Mouse (Mus musculus): ENCODE results near the gene Pms1. TPM values are rescaled to one million over a fixed set of nuclear protein-coding genes. Genes with fewer than 3 reads are reported as not detected.

Pms1 gene
- polyA plus RNA-seq, 1 experiment from 2014 or later = 25.9 TPM

DNA sequence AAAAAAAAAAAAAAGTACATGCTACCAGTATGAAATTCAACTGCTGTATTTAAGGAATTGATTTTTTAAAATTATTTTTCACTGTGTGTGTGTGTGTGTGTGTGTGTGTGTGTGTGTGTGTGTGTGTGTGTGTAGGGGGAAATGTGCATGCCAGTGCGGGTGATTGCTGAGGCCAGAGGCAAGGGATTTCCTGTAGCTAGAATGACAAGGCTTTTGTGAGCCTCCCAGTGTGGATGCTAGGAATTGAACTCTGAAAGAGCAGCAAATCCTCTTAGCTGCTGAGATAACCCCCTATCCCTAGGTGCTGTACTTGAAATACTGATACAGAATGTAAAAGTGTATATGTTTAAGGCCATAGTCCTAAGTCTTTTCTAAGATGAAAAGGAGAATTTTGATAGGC, 70.8 kb downstream of the Pms1 start:
- Histone ChIP-seq H3K4me3 (ENCODE audit: low read depth, low read length) (no peak overlapping the region), H3K4me2 (ENCODE audit: low read depth, low read length) (no peak overlapping the region), H3K27ac (replicated peaks; ENCODE audit: low read depth, low read length) (no peak overlapping the region), H3K27me3 (ENCODE audit: control insufficient read depth, insufficient read depth, low read length) (no peaks in the 10 kb centered on the region), H3K9ac (replicated peaks; ENCODE audit: low read length) (no peak overlapping the region), H3K36me3 (replicated peaks; ENCODE audit: control insufficient read depth, insufficient read depth, low read depth, low read length) (no peaks in the 10 kb centered on the region), H3K4me1 (ENCODE audit: control insufficient read depth, insufficient read depth, low read length) (no peaks in the 10 kb centered on the region), H3K9me3 (replicated peaks; ENCODE audit: control insufficient read depth, low read length) (no peaks in the 10 kb centered on the region; the same call in 1 of the 2 replicates)
- WGBS = 11% methylated on average over 1 of the region's 1 CpGs
- no peak for DNase-seq (ENCODE audit: low spot score)
- ATAC-seq (replicated peaks; ENCODE audit: insufficient number of reproducible peaks, low FRiP score, low TSS enrichment, low read depth) = no peak

DNA sequence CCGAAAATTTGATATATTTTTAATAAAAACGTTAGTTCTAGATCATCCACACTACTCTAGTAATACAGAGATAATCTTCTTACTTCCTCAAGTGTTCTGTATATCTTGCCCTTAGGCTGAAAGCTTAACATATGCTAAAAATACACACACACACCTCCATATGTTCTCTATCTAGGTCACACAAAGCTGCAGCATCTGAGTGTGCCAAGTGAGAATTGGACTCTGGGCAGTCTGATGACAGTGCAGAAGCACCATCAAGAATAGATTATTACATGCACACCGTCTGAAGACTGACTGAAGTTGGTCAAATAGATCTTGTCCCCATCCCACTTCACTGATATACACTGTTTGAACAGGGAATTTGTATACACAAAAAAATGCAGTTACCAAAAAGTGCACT, 71.2 kb downstream of the Pms1 start:
- no peaks in the 10 kb centered on the region for H3K4me1 ChIP-seq (ENCODE audit: control insufficient read depth, insufficient read depth, low read length)
- no peak overlapping the region for H3K27ac ChIP-seq (replicated peaks; ENCODE audit: low read depth, low read length)
- no peak overlapping the region for H3K9ac ChIP-seq (replicated peaks; ENCODE audit: low read length)
- H3K4me2 ChIP-seq (ENCODE audit: low read depth, low read length) = no peak overlapping the region
- ATAC-seq (replicated peaks; ENCODE audit: insufficient number of reproducible peaks, low FRiP score, low TSS enrichment, low read depth) (no peak), DNase-seq (ENCODE audit: low spot score) (no peak)
- H3K4me3 ChIP-seq (ENCODE audit: low read depth, low read length) = no peak overlapping the region
- H3K9me3 ChIP-seq (replicated peaks; ENCODE audit: control insufficient read depth, low read length) = no peaks in the 10 kb centered on the region; the same call in 1 of the 2 replicates
- H3K27me3 ChIP-seq (ENCODE audit: control insufficient read depth, insufficient read depth, low read length) = no peaks in the 10 kb centered on the region
- H3K36me3 ChIP-seq (replicated peaks; ENCODE audit: control insufficient read depth, insufficient read depth, low read depth, low read length) = no peaks in the 10 kb centered on the region
- WGBS = 88% methylated on average over 3 of the region's 3 CpGs

DNA sequence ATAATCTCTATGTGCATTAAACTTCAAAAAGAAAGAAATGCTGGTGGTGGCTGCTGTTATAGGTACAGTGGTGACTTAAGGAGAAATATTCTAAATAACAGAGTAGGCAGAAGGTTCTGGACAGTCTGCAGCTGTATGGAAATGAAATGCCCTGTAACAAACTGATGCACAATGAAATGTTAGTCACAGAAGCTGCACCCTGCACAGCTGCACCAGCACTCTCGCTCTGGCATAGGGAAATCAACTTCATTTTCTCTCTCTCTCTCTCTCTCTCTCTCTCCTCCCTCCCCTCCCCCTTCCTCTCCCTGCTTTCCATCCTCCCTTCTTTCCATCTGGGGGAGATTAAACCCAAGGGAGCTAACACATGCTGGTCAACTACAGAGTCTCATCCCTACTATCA, 72.0 kb downstream of the Pms1 start:
- H3K9me3 ChIP-seq (replicated peaks; ENCODE audit: control insufficient read depth, low read length) = no peaks in the 10 kb centered on the region; the same call in 1 of the 2 replicates
- ATAC-seq (replicated peaks; ENCODE audit: insufficient number of reproducible peaks, low FRiP score, low TSS enrichment, low read depth) (no peak), DNase-seq (ENCODE audit: low spot score) (no peak)
- no peak overlapping the region for H3K4me2 ChIP-seq (ENCODE audit: low read depth, low read length)
- no peaks in the 10 kb centered on the region for H3K36me3 ChIP-seq (replicated peaks; ENCODE audit: control insufficient read depth, insufficient read depth, low read depth, low read length)
- no peak overlapping the region for H3K9ac ChIP-seq (replicated peaks; ENCODE audit: low read length)
- WGBS = 68% methylated on average over 1 of the region's 1 CpGs
- H3K4me1 ChIP-seq (ENCODE audit: control insufficient read depth, insufficient read depth, low read length) = no peaks in the 10 kb centered on the region
- H3K27ac ChIP-seq (replicated peaks; ENCODE audit: low read depth, low read length) = no peak overlapping the region
- H3K27me3 ChIP-seq (ENCODE audit: control insufficient read depth, insufficient read depth, low read length) = no peaks in the 10 kb centered on the region
- no peak overlapping the region for H3K4me3 ChIP-seq (ENCODE audit: low read depth, low read length)

DNA sequence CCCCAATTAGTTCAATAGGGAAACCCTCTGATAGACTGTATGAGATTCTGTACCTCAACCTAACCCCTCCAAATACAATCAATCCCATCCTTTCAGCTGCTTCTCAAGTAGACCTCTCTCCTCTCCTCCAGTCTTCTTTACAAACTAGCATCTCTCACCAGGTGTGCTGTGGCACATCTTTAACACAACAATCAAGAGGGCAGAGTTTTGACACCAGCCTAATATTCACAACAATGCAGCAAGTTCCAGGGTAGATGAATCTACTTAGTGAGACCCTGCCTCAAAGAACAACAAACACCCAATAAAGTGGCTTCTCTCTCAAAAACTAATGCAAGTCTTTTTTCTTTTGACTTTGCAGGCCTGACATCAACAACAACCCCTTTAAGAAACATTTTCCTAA, 86.7 kb downstream of the Pms1 start:
- ATAC-seq (replicated peaks; ENCODE audit: insufficient number of reproducible peaks, low FRiP score, low TSS enrichment, low read depth) = no peak
- no peak overlapping the region for H3K4me3 ChIP-seq (ENCODE audit: low read depth, low read length)
- H3K4me1 ChIP-seq (ENCODE audit: control insufficient read depth, insufficient read depth, low read length) = no peaks in the 10 kb centered on the region

DNA sequence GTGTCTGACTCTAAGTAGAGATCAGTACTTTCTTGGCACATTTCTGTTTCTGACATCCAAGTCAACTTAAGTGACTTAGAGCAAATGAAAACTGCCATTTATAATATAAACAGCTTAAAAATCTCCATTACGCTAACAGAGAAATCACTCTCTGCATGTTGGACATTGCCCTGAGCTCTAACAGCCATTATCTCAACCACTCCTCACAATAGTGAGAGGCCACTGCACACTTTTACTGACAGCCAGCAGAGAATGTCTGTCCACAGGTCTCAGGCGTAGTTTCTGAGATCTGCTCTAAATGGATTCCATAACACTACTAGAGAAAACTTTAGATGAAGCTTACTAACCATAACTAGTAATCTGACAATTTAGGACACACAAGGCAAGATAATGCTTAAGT, 92.9 kb downstream of the Pms1 start:
- DNase-seq (ENCODE audit: low spot score) = no peak
- Histone ChIP-seq H3K4me2 (ENCODE audit: low read depth, low read length) (no peak overlapping the region), H3K9me3 (replicated peaks; ENCODE audit: control insufficient read depth, low read length) (no peaks in the 10 kb centered on the region), H3K9ac (replicated peaks; ENCODE audit: low read length) (no peak overlapping the region), H3K4me3 (ENCODE audit: low read depth, low read length) (no peak overlapping the region), H3K36me3 (replicated peaks; ENCODE audit: control insufficient read depth, insufficient read depth, low read depth, low read length) (no peaks in the 10 kb centered on the region), H3K27me3 (ENCODE audit: control insufficient read depth, insufficient read depth, low read length) (no peaks in the 10 kb centered on the region), H3K27ac (replicated peaks; ENCODE audit: low read depth, low read length) (no peak overlapping the region), H3K4me1 (ENCODE audit: control insufficient read depth, insufficient read depth, low read length) (no peaks in the 10 kb centered on the region)
- no peak for ATAC-seq (replicated peaks; ENCODE audit: insufficient number of reproducible peaks, low FRiP score, low TSS enrichment, low read depth)
- 82% methylated on average over 2 of the region's 2 CpGs for WGBS

More for the DNA sequence above, 86.7 kb downstream of the Pms1 start:
- H3K9me3 ChIP-seq (replicated peaks; ENCODE audit: control insufficient read depth, low read length) = no peaks in the 10 kb centered on the region
- no peak for DNase-seq (ENCODE audit: low spot score)
- no peak overlapping the region for H3K4me2 ChIP-seq (ENCODE audit: low read depth, low read length)
- no peak overlapping the region for H3K9ac ChIP-seq (replicated peaks; ENCODE audit: low read length)
- no peak overlapping the region for H3K27ac ChIP-seq (replicated peaks; ENCODE audit: low read depth, low read length)
- no peaks in the 10 kb centered on the region for H3K36me3 ChIP-seq (replicated peaks; ENCODE audit: control insufficient read depth, insufficient read depth, low read depth, low read length)
- H3K27me3 ChIP-seq (ENCODE audit: control insufficient read depth, insufficient read depth, low read length) = no peaks in the 10 kb centered on the region

DNA sequence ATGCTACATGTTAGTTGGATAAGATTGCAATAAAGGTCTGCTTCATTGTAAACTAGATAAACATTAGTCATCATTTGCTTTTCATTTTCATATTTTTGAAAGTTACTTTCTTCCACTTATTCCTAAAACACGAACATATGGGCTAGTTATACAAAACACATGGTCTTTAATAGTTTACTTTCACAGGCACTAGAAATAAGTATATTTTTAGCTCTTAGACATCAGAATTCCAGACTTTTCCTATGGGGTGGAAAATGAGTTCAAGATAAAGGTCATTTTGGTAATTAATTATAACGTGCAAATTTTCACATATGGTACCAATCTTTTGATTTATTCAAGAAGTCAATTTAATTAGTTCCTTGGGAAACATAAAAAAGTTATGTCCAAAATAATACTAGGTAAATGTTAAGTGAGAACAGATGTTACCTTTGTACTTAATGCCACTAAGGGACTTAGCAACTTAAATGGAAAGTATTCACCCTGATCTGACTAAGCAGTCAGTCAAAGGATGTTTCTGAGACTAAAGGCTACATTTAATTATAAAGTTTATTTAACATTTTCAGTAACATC, 95.1 kb downstream of the Pms1 start:
- H3K27me3 ChIP-seq (ENCODE audit: control insufficient read depth, insufficient read depth, low read length) = no peaks in the 10 kb centered on the region
- DNase-seq (ENCODE audit: low spot score) (peak; percentile 62), ATAC-seq (replicated peaks; ENCODE audit: insufficient number of reproducible peaks, low FRiP score, low TSS enrichment, low read depth) (no peak)
- no peaks in the 10 kb centered on the region for H3K4me1 ChIP-seq (ENCODE audit: control insufficient read depth, insufficient read depth, low read length)
- H3K36me3 ChIP-seq (replicated peaks; ENCODE audit: control insufficient read depth, insufficient read depth, low read depth, low read length) = no peaks in the 10 kb centered on the region
- H3K9ac ChIP-seq (replicated peaks; ENCODE audit: low read length) = no peak overlapping the region
- no peak overlapping the region for H3K4me2 ChIP-seq (ENCODE audit: low read depth, low read length)
- H3K9me3 ChIP-seq (replicated peaks; ENCODE audit: control insufficient read depth, low read length) = no peaks in the 10 kb centered on the region
- no peak overlapping the region for H3K4me3 ChIP-seq (ENCODE audit: low read depth, low read length)
- WGBS = 38% methylated on average over 2 of the region's 2 CpGs
- H3K27ac ChIP-seq (replicated peaks; ENCODE audit: low read depth, low read length) = no peak overlapping the region

DNA sequence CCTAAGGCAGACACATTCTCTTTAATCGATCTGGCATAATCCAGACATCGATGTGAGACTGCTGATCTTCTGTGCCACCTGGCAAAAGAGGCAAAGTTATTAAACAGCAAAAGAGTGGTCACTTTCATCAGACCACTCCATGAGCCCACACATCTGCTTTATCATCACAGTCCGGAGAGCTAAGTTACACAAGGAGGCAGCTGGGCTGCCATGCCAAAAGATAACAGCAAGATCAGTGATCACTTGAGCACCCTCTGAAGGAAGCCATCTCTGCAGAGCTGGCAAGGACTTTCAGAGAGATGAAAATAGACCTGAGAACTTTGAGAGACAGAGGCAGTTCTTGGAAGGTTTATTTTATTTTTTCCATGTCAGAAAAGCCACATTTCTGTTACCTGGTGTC, 102.3 kb downstream of the Pms1 start:
- Histone ChIP-seq H3K4me3 (ENCODE audit: low read depth, low read length) (no peak overlapping the region), H3K27me3 (ENCODE audit: control insufficient read depth, insufficient read depth, low read length) (no peaks in the 10 kb centered on the region), H3K9ac (replicated peaks; ENCODE audit: low read length) (no peak overlapping the region), H3K9me3 (replicated peaks; ENCODE audit: control insufficient read depth, low read length) (no peaks in the 10 kb centered on the region), H3K27ac (replicated peaks; ENCODE audit: low read depth, low read length) (no peak overlapping the region), H3K4me1 (ENCODE audit: control insufficient read depth, insufficient read depth, low read length) (no peaks in the 10 kb centered on the region), H3K4me2 (ENCODE audit: low read depth, low read length) (no peak overlapping the region), H3K36me3 (replicated peaks; ENCODE audit: control insufficient read depth, insufficient read depth, low read depth, low read length) (no peaks in the 10 kb centered on the region)
- ATAC-seq (replicated peaks; ENCODE audit: insufficient number of reproducible peaks, low FRiP score, low TSS enrichment, low read depth) = no peak
- 93% methylated on average over 3 of the region's 3 CpGs for WGBS
- no peak for DNase-seq (ENCODE audit: low spot score)

DNA sequence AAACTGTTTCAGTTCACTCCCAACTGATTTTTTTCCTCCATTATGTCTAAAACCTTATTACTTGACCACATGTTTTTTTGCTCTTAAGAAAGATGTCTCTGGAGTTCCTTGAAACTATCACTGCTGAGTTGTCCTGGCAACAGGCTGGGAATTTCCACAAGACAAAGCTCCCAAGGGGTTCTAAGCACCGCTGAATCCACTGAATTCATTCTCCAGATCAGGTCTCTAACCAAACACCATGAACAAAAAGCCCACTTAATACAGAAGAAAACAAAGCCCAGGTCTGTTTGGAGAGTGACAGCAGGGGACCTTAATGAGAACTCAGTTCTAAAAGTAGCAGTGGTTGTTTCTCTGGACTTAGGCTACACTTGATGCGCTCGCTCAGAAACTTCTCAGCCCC, 105.6 kb downstream of the Pms1 start:
- H3K4me1 ChIP-seq (ENCODE audit: control insufficient read depth, insufficient read depth, low read length) = no peaks in the 10 kb centered on the region
- DNase-seq (ENCODE audit: low spot score) (peak; percentile 10), ATAC-seq (replicated peaks; ENCODE audit: insufficient number of reproducible peaks, low FRiP score, low TSS enrichment, low read depth) (no peak)
- no peaks in the 10 kb centered on the region for H3K9me3 ChIP-seq (replicated peaks; ENCODE audit: control insufficient read depth, low read length)
- 62% methylated on average over 3 of the region's 3 CpGs for WGBS
- no peaks in the 10 kb centered on the region for H3K27me3 ChIP-seq (ENCODE audit: control insufficient read depth, insufficient read depth, low read length)
- H3K4me3 ChIP-seq (ENCODE audit: low read depth, low read length) = no peak overlapping the region
- H3K9ac ChIP-seq (replicated peaks; ENCODE audit: low read length) = no peak overlapping the region
- H3K36me3 ChIP-seq (replicated peaks; ENCODE audit: control insufficient read depth, insufficient read depth, low read depth, low read length) = no peaks in the 10 kb centered on the region
- no peak overlapping the region for H3K27ac ChIP-seq (replicated peaks; ENCODE audit: low read depth, low read length)
- no peak overlapping the region for H3K4me2 ChIP-seq (ENCODE audit: low read depth, low read length)

All from embryonic facial prominence, embryonic 11.5 days (tissue).